Mouse (Mus musculus) MEL (cell line): ENCODE data around the gene Dpp9. TPM values are rescaled to one million over a fixed set of nuclear protein-coding genes. Genes with fewer than 3 reads are reported as not detected.

Source experiments
- DNase-seq: peaks from one replicate; pipeline ENCODE4 v3.0.0; 2011; ENCODE audit warnings: low read depth, low spot score
- H3K27ac ChIP-seq: 2 replicates; pipeline ENCODE4 v1.5.1; 2012; ENCODE audit warnings: low read depth, mild to moderate bottlenecking, control low read depth, low read length, moderate library complexity; ENCODE audit not compliant: control insufficient read depth
- H3K27me3 ChIP-seq, 2 experiments: fragments of 150-350 bp in 1 of 2; sonication (generic) in 1 of 2; 2 replicates each; pipeline ENCODE4 v1.6.1; 2012; ENCODE audit warnings: low read length in 2 of 2, mild to moderate bottlenecking in 2 of 2, improper control_type of control experiment in 1 of 2, moderate library complexity in 1 of 2; ENCODE audit not compliant: insufficient read depth in 2 of 2, control insufficient read depth in 1 of 2
- H3K36me3 ChIP-seq, 2 experiments: 2 replicates each; pipeline ENCODE4 v1.6.1; 2012 to 2014; ENCODE audit warnings: low read length in 2 of 2, improper control_type of control experiment in 1 of 2, inconsistent platforms in 1 of 2, mild to moderate bottlenecking in 1 of 2; ENCODE audit not compliant: insufficient read depth in 2 of 2, control insufficient read depth in 1 of 2
- H3K4me1 ChIP-seq, 2 experiments: fragments of 150-350 bp in 1 of 2; sonication (generic) in 1 of 2; 2 replicates each; pipeline ENCODE4 v1.6.1; 2012; ENCODE audit warnings: low read length in 2 of 2, improper control_type of control experiment in 1 of 2, mild to moderate bottlenecking in 1 of 2; ENCODE audit not compliant: insufficient read depth in 2 of 2, control insufficient read depth in 1 of 2
- H3K4me3 ChIP-seq, 2 experiments: fragments of 150-350 bp in 1 of 2; sonication (generic) in 1 of 2; 2 replicates each; pipeline ENCODE4 v1.5.1; 2012; ENCODE audit warnings: low read depth in 2 of 2, low read length in 2 of 2, mild to moderate bottlenecking in 2 of 2, moderate library complexity in 2 of 2, control low read depth in 1 of 2, improper control_type of control experiment in 1 of 2; ENCODE audit not compliant: control insufficient read depth in 1 of 2, insufficient read depth in 1 of 2
- H3K79me2 ChIP-seq: 2 replicates; pipeline ENCODE4 v1.6.1; 2012; ENCODE audit warnings: mild to moderate bottlenecking, low read length, moderate library complexity; ENCODE audit not compliant: control insufficient read depth, poor library complexity, insufficient read depth
- H3K9ac ChIP-seq: 2 replicates; pipeline ENCODE4 v1.6.1; 2012; ENCODE audit warnings: low read depth, mild to moderate bottlenecking, control low read depth, low read length, moderate library complexity; ENCODE audit not compliant: control insufficient read depth, poor library complexity, severe bottlenecking
- H3K9me3 ChIP-seq: fragments of 150-350 bp; sonication (generic); replicated peaks from 2 replicates; pipeline ENCODE4 v1.6.1; 2012; ENCODE audit warnings: mild to moderate bottlenecking, low read length, improper control_type of control experiment, moderate library complexity; ENCODE audit not compliant: insufficient read depth
- CHD1 ChIP-seq: IDR thresholded peaks from 2 replicates; pipeline ENCODE4 v1.6.1; 2012; ENCODE audit warnings: low read depth, mild to moderate bottlenecking, inconsistent platforms, low read length, improper control_type of control experiment
- CHD2 ChIP-seq: IDR thresholded peaks from 2 replicates; pipeline ENCODE4 v1.6.1; 2011; ENCODE audit warnings: low read length, improper control_type of control experiment
- CTCF ChIP-seq, 3 experiments: IDR thresholded peaks in 2 of 3; conservative IDR thresholded peaks in 1 of 3; 2 replicates each; pipeline ENCODE4 v1.5.1; 2011 to 2012; ENCODE audit warnings: low read length in 3 of 3, low read depth in 2 of 3, mild to moderate bottlenecking in 2 of 3, improper control_type of control experiment in 1 of 3, inconsistent platforms in 1 of 3, mixed read lengths in 1 of 3, moderate library complexity in 1 of 3; ENCODE audit not compliant: control insufficient read depth in 1 of 3, insufficient read depth in 1 of 3, poor library complexity in 1 of 3, severe bottlenecking in 1 of 3
- E2F4 ChIP-seq: IDR thresholded peaks from 2 replicates; pipeline ENCODE4 v1.6.1; 2011; ENCODE audit warnings: low read depth, low read length, improper control_type of control experiment, borderline replicate concordance
- ELF1 ChIP-seq: IDR thresholded peaks from 2 replicates; pipeline ENCODE4 v1.6.1; 2014; ENCODE audit warnings: low read depth, mild to moderate bottlenecking, inconsistent platforms, low read length, improper control_type of control experiment, moderate library complexity
- GABPA ChIP-seq: IDR thresholded peaks from 2 replicates; pipeline ENCODE4 v1.6.1; 2012; ENCODE audit warnings: low read depth, mild to moderate bottlenecking, inconsistent platforms, low read length, improper control_type of control experiment, moderate library complexity
- GATA1 ChIP-seq: IDR thresholded peaks from 2 replicates; pipeline ENCODE4 v1.6.1; 2011; ENCODE audit warnings: low read depth, low read length, improper control_type of control experiment
- JUND ChIP-seq: IDR thresholded peaks from 2 replicates; pipeline ENCODE4 v1.6.1; 2011; ENCODE audit warnings: low read depth, mild to moderate bottlenecking, improper control_type of control experiment, low read length
- KAT2A ChIP-seq: conservative IDR thresholded peaks from 2 replicates; pipeline ENCODE4 v1.6.1; 2012; ENCODE audit warnings: low read depth, low read length, improper control_type of control experiment, inconsistent platforms
- MAFK ChIP-seq: IDR thresholded peaks from 2 replicates; pipeline ENCODE4 v1.6.1; 2011; ENCODE audit warnings: low read depth, mild to moderate bottlenecking, low read length, improper control_type of control experiment, borderline replicate concordance
- MAZ ChIP-seq: IDR thresholded peaks from 2 replicates; pipeline ENCODE4 v1.6.1; 2012; ENCODE audit warnings: low read depth, mild to moderate bottlenecking, inconsistent platforms, low read length, improper control_type of control experiment
- MEF2A ChIP-seq: IDR thresholded peaks from 2 replicates; pipeline ENCODE4 v1.6.1; 2014; ENCODE audit warnings: low read depth, mild to moderate bottlenecking, inconsistent platforms, low read length, improper control_type of control experiment; ENCODE audit not compliant: poor library complexity, insufficient replicate concordance, severe bottlenecking; ENCODE audit errors: extremely low read depth
- MYB ChIP-seq: IDR thresholded peaks from 2 replicates; pipeline ENCODE4 v1.6.1; 2011; ENCODE audit warnings: mild to moderate bottlenecking, low read depth, low read length, improper control_type of control experiment
- POLR2A ChIP-seq, 2 experiments: IDR thresholded peaks; 2 replicates each; pipeline ENCODE4 v1.6.1; 2011 to 2012; ENCODE audit warnings: low read length in 2 of 2, mild to moderate bottlenecking in 2 of 2, control low read depth in 1 of 2, improper control_type of control experiment in 1 of 2, low read depth in 1 of 2, moderate library complexity in 1 of 2; ENCODE audit not compliant: control insufficient read depth in 1 of 2, insufficient read depth in 1 of 2, poor library complexity in 1 of 2
- POLR2AphosphoS2 ChIP-seq: IDR thresholded peaks from 2 replicates; pipeline ENCODE4 v1.6.1; 2011; ENCODE audit warnings: low read length, improper control_type of control experiment
- POLR2AphosphoS5 ChIP-seq: IDR thresholded peaks from 2 replicates; pipeline ENCODE4 v1.6.1; 2012; ENCODE audit warnings: low read depth, borderline replicate concordance, mild to moderate bottlenecking, inconsistent platforms, low read length, moderate library complexity, mixed read lengths
- RAD21 ChIP-seq: IDR thresholded peaks from 2 replicates; pipeline ENCODE4 v1.6.1; 2011; ENCODE audit warnings: mild to moderate bottlenecking, low read depth, low read length, improper control_type of control experiment
- RCOR1 ChIP-seq: IDR thresholded peaks from 2 replicates; pipeline ENCODE4 v1.6.1; 2012; ENCODE audit warnings: low read depth, mild to moderate bottlenecking, inconsistent platforms, low read length, improper control_type of control experiment
- SIN3A ChIP-seq: IDR thresholded peaks from 2 replicates; pipeline ENCODE4 v1.6.1; 2012; ENCODE audit warnings: low read length, improper control_type of control experiment, inconsistent platforms
- SMC3 ChIP-seq: IDR thresholded peaks from 2 replicates; pipeline ENCODE4 v1.6.1; 2011; ENCODE audit warnings: low read depth, low read length, improper control_type of control experiment
- TAL1 ChIP-seq: IDR thresholded peaks from 2 replicates; pipeline ENCODE4 v1.6.1; 2012; ENCODE audit warnings: mild to moderate bottlenecking, inconsistent platforms, low read length, moderate library complexity, mixed read lengths
- TCF12 ChIP-seq: IDR thresholded peaks from 2 replicates; pipeline ENCODE4 v1.6.1; 2014; ENCODE audit warnings: low read depth, mild to moderate bottlenecking, inconsistent platforms, low read length, improper control_type of control experiment, moderate library complexity
- ZC3H11A ChIP-seq: IDR thresholded peaks from 2 replicates; pipeline ENCODE4 v1.6.1; 2012; ENCODE audit warnings: low read depth, mild to moderate bottlenecking, inconsistent platforms, low read length, improper control_type of control experiment
- ZKSCAN1 ChIP-seq: IDR thresholded peaks from 2 replicates; pipeline ENCODE4 v1.6.1; 2012; ENCODE audit warnings: low read depth, mild to moderate bottlenecking, inconsistent platforms, low read length, improper control_type of control experiment, moderate library complexity
- ZNF384 ChIP-seq: IDR thresholded peaks from 2 replicates; pipeline ENCODE4 v1.6.1; 2012; ENCODE audit warnings: low read depth, mild to moderate bottlenecking, inconsistent platforms, low read length, improper control_type of control experiment
- polyA plus RNA-seq, 2 experiments: library from polyadenylated mRNA; stranded (reverse) in 1 of 2; unstranded in 1 of 2; fragments of >175 nt in 1 of 2; fragments of >200 nt in 1 of 2; gene quantifications; 2 replicates each; pipeline versions ENCODE4 v1.2.1 to v1.2.4; 2012; ENCODE audit warnings: low replicate concordance in 2 of 2, low read depth in 1 of 2; ENCODE audit not compliant: insufficient read length in 2 of 2, insufficient read depth in 1 of 2, missing spikeins in 1 of 2
- total RNA-seq: library from RNA; depleted of rRNA; stranded (reverse); fragments of 300-350 nt; gene quantifications from 2 replicates; pipeline ENCODE4 v1.2.3, GENCODE M21; 2012

Dpp9 gene
- total and polyA plus RNA-seq, 3 experiments: 36.3 to 67.2 TPM; not detected in 1

DNA sequence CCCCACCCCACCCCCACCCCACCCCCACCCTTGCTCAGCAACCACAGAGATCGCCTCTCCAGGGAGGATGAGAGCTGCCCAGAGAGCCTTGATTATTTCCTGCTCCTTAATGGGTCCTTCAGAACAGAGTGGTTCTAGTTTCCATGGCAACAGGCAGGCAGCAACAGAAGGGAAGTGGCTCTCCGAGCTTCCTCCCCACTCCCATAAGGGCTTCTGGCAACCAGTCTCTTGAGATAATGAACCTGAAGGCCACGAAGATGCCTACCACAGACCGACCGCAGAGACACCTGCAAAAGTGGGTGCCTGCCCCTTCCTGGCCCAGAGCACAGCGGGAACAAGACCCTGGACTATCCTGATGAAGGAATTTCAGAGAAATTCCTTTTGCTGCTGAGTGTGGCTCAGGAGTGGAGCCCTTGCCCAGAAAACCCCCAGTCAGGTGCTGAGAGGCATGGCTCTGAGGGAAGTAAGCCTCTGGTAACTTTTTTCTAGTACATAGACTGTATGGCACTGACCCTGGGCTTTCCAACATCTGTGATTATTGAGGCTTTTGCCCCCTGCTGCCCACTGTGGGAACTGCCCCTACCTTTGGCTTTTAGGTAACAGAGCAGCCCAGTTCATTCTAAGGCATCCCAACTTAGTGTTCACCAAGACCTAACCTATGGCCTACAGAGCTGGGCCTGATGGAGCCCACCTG, 32.6 kb upstream of the Dpp9 start (continued):
- no peak for TF ChIP-seq GABPA
- TF ChIP-seq RCOR1: no peak
- TF ChIP-seq RAD21: peak; percentile 54
- no peak for TF ChIP-seq MEF2A
- TF ChIP-seq ZKSCAN1: no peak
- TF ChIP-seq CTCF (IDR thresholded peaks at IDR 0.05 in 2 of 3, conservative IDR thresholded peaks at IDR 0.05 in 1 of 3; ENCODE audit: control insufficient read depth in 1 of 3, insufficient read depth in 1 of 3, low read depth in 2 of 3, low read length in 3 of 3, poor library complexity in 1 of 3, severe bottlenecking in 1 of 3): peak; percentile 71 to 85 (median 84)
- TF ChIP-seq ELF1: no peak
- TF ChIP-seq TCF12: no peak
- no peak for TF ChIP-seq POLR2A (IDR thresholded peaks at IDR 0.05; ENCODE audit: control insufficient read depth in 1 of 2, insufficient read depth in 1 of 2, low read depth in 1 of 2, low read length in 2 of 2, poor library complexity in 1 of 2)
- no peak for TF ChIP-seq POLR2AphosphoS2
- no peak for TF ChIP-seq CHD2
- no peak for TF ChIP-seq MAFK
- peak; percentile 89 for TF ChIP-seq SMC3
- TF ChIP-seq ZC3H11A: no peak; the same call in none of the 2 replicates
- TF ChIP-seq MAZ: no peak
- TF ChIP-seq MYB: no peak
- TF ChIP-seq ZNF384: 0 out of 2 replicates have a peak, but pooled peaks have one; percentile 36
- TF ChIP-seq GATA1: no peak
- peak; percentile 47 for TF ChIP-seq TAL1
- no peak for TF ChIP-seq E2F4

GRCm38 (mm10) chr17:56245608-56246007, 26.9 kb upstream of the Dpp9 start:
- Histone ChIP-seq H3K36me3 (no peaks in the 10 kb centered on the region), H3K27me3 (peaks cover 3 to 17% of the 10 kb centered on the region in 2 experiments; a peak in 3 of 4 replicates), H3K4me1 (no peaks in the 10 kb centered on the region)
- DNase-seq: no peak
- TF ChIP-seq KAT2A (no peak), SIN3A (no peak), GATA1 (no peak), CHD1 (no peak), RAD21 (no peak), JUND (no peak), POLR2AphosphoS5 (no peak)
- TF ChIP-seq, all 39 proteins: peak for 0
- Histone ChIP-seq H3K9ac (no peak overlapping the region), H3K27ac (no peak overlapping the region), H3K4me3 (no peak overlapping the region), H3K79me2 (no peaks in the 10 kb centered on the region), H3K9me3 (no peaks in the 10 kb centered on the region)
